Mouse (Mus musculus) heart, embryonic 14.5 days (tissue): Measurements from ENCODE around the gene Ddx6. TPM values are rescaled to one million over a fixed set of nuclear protein-coding genes. Genes with fewer than 3 reads are reported as not detected.
"Not testable (repeated sequence)": the region's sequence is repeated elsewhere in the genome, so short reads cannot be mapped to it uniquely, and the experiment has no call there.

ENCODE experiments used
- ATAC-seq: fragments of 200-750 bp; cut with Nextera tagmentation; 2 replicates; pipeline ENCODE4 v1.8.0; 2017; ENCODE audit warnings: low read depth, moderate TSS enrichment; ENCODE audit not compliant: insufficient number of reproducible peaks, insufficient read depth, low FRiP score
- H3K27ac ChIP-seq, 2 experiments: fragments of 200-500 bp in 1 of 2; fragments of 300-500 bp in 1 of 2; sonication (generic) in 1 of 2; replicated peaks in 1 of 2; 2 replicates each; pipeline ENCODE4 v1.5.1; 2012 to 2014; ENCODE audit warnings: low read depth in 2 of 2, low read length in 2 of 2, control low read depth in 1 of 2, mild to moderate bottlenecking in 1 of 2, mixed read lengths in 1 of 2; ENCODE audit not compliant: control insufficient read depth in 1 of 2, insufficient read depth in 1 of 2
- H3K27me3 ChIP-seq: fragments of 300-500 bp; sonication (generic); 2 replicates; pipeline ENCODE4 v1.6.1; 2014; ENCODE audit warnings: mild to moderate bottlenecking, low read length, control low read depth; ENCODE audit not compliant: control insufficient read depth, insufficient read depth
- H3K36me3 ChIP-seq: fragments of 300-500 bp; sonication (generic); 2 replicates; pipeline ENCODE4 v1.6.1; 2014; ENCODE audit warnings: mild to moderate bottlenecking, control low read depth, low read length, mixed read lengths; ENCODE audit not compliant: control insufficient read depth, insufficient read depth
- H3K4me1 ChIP-seq, 2 experiments: fragments of 200-500 bp in 1 of 2; fragments of 300-500 bp in 1 of 2; sonication (generic) in 1 of 2; 2 replicates each; pipeline ENCODE4 v1.6.1; 2012 to 2014; ENCODE audit warnings: low read length in 2 of 2, control low read depth in 1 of 2, mixed read lengths in 1 of 2; ENCODE audit not compliant: control insufficient read depth in 2 of 2, insufficient read depth in 2 of 2
- H3K4me2 ChIP-seq: fragments of 300-500 bp; sonication (generic); 2 replicates; pipeline ENCODE4 v1.6.1; 2014; ENCODE audit warnings: mild to moderate bottlenecking, low read length
- H3K4me3 ChIP-seq, 2 experiments: fragments of 200-500 bp in 1 of 2; fragments of 300-500 bp in 1 of 2; sonication (generic) in 1 of 2; 2 replicates each; pipeline ENCODE4 v1.5.1; 2012 to 2014; ENCODE audit warnings: low read length in 2 of 2, mild to moderate bottlenecking in 2 of 2, control low read depth in 1 of 2, low read depth in 1 of 2, moderate library complexity in 1 of 2; ENCODE audit not compliant: control insufficient read depth in 1 of 2, insufficient read depth in 1 of 2
- H3K9ac ChIP-seq: fragments of 300-500 bp; sonication (generic); 2 replicates; pipeline ENCODE4 v1.6.1; 2014; ENCODE audit warnings: mild to moderate bottlenecking, low read length
- H3K9me3 ChIP-seq: fragments of 300-500 bp; sonication (generic); 2 replicates; pipeline ENCODE4 v1.6.1; 2016; ENCODE audit warnings: low read length, control low read depth; ENCODE audit not compliant: control insufficient read depth
- WGBS: fragments of 180-500 bp; shearing (Covaris S2); extraction: QIAGEN DNeasy Blood & Tissue Kit; methylation state at CpG from one replicate; pipeline ENCODE4 v1.1.7; 2014; 5-methylcytosine and 5-hydroxymethylcytosine counted together
- polyA plus RNA-seq: library from polyadenylated mRNA; unstranded; fragments of >200 nt; fragmentation: Nextera tagmentation; extraction: Ambion mirVana; gene quantifications from 2 replicates; pipeline ENCODE4 v1.2.1, GENCODE M21; 2014

The Ddx6 gene
- polyA plus RNA-seq, 1 experiment from 2014 or later, result 14.9 TPM

DNA sequence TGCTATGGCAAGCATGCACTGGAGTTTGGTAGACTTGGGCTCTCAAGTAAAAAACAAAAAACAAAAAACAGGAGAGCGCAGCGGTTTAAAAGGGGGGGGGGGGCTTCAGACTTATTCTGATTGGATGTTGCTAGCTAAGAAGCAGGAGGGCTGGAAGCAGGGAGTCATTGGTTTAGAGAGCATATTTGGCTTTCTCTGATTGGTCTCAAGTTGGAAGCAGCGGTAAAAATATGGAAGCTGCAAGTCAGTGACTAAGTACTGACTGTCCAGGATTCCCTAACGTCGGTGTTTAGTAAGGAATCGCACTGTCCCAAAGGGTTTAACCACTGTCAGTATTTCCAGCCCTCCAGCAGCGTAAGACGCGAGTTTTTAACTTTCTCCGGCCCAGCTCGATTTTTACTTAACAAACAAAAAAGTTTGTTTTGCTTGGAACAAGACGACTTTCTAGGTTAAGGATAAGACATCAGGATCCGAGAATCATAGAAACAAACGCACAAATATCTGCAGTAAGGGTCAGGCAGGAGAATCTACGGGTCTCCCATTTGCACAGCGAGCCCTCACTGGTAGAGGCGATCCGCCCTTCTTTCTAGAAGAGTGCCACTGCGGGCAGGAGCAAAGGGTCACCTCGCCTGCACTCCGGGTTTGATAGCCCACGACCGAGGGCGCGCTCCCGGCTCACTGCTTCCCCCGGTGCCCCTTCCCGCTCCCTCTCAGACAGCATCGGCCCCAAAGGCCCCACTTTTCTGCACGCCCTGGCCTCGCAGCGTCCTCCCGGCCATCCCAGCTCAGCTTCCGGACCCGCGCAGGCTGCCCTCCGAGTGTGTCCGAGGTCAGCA is 1.0 kb upstream of the Ddx6 start:
- Histone ChIP-seq H3K4me1 (peaks cover 9 to 38% of the 10 kb centered on the region in 2 experiments), H3K9me3 (no peaks in the 10 kb centered on the region), H3K27ac (peak overlapping the region; percentile 96 to 99), H3K27me3 (no peaks in the 10 kb centered on the region), H3K4me3 (peak overlapping the region; percentile 88 to 99), H3K4me2 (peak overlapping the region; percentile 75), H3K36me3 (peaks cover 18% of the 10 kb centered on the region), H3K9ac (peak overlapping the region; percentile 100)
- WGBS, result under 1% methylated on average over 38 of the region's 38 CpGs
- ATAC-seq, result peak; percentile 37

DNA sequence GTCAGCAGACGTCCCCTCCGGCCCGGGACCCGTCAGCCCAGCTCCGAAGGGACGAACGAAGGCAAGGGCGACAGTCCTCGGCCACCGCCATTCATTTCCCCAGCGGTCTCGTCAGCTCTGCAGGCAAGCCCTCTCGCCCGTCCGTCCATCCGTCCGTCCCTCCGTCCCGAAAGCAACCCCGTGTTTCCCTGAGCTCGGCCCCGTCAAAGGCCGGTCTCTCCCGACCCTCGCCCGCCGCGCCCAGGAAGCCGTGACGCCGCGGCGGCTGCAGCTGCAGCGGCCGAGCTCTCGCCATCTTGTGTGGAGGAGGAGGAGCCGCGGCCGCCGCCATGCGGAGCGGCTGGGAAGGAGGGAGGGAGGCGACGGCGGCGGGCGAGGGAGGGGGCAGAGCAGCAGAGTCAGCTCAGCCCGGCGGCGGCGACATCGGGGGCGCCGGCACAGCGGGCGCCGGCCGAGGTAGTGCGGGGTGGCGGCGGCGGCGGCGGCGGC is 358 bp upstream of the Ddx6 start:
- H3K9ac ChIP-seq, result peak overlapping the region; percentile 100
- no peaks in the 10 kb centered on the region for H3K27me3 ChIP-seq
- H3K9me3 ChIP-seq, result no peaks in the 10 kb centered on the region
- peak; percentile 74 for ATAC-seq
- peak overlapping the region; percentile 88 to 99 for H3K4me3 ChIP-seq
- H3K36me3 ChIP-seq, result peaks cover 25% of the 10 kb centered on the region
- peak overlapping the region; percentile 96 to 99 for H3K27ac ChIP-seq
- H3K4me2 ChIP-seq, result peak overlapping the region; percentile 75
- under 1% methylated on average over 34 of the region's 65 CpGs for WGBS
- H3K4me1 ChIP-seq, result peaks cover 4 to 32% of the 10 kb centered on the region in 2 experiments

- Histone ChIP-seq H3K4me1 (peaks cover 2 to 25% of the 10 kb centered on the region in 2 experiments; a peak in 3 of 4 replicates), H3K27me3 (no peaks in the 10 kb centered on the region), H3K4me2 (peak overlapping the region; percentile 75), H3K27ac (peak overlapping the region; percentile 86 to 99), H3K36me3 (peaks cover 39% of the 10 kb centered on the region), H3K9me3 (no peaks in the 10 kb centered on the region), H3K9ac (peak overlapping the region; percentile 100), H3K4me3 (peak overlapping the region; percentile 88 to 99)
- no peak for ATAC-seq
- under 1% methylated on average over 13 of the region's 13 CpGs for WGBS
Observed at GRCm38 (mm10) chr9:44605616-44606165, 999 bp downstream of the Ddx6 start.

DNA sequence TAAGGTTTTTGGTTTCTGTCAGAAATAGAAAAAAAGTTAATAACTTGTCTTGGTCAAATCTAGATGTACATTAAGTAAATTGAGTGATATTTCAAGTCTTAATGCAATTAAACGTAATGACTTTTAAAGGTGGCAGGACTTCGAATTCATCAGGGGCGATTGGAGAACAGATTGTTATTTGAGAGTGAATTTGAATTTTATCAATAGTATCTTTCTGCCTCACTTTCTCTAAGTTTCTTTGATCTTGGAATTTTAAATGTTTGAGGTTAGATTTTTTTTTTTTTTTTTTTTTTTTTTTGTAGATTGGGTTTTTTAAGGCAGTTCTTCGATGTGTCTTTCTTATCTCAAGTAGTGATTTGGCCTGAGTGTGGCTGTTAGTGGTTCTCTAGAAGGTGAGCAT is 2.0 kb downstream of the Ddx6 start:
- peaks cover 48% of the 10 kb centered on the region for H3K36me3 ChIP-seq
- peak overlapping the region; percentile 75 for H3K4me2 ChIP-seq
- peaks cover 2 to 25% of the 10 kb centered on the region in 2 experiments; a peak in 3 of 4 replicates for H3K4me1 ChIP-seq
- peak overlapping the region in 1 of 2 experiments; percentile 99; a peak in 2 of 4 replicates for H3K4me3 ChIP-seq
- WGBS, result 45% methylated on average over 4 of the region's 4 CpGs
- H3K9ac ChIP-seq, result peak overlapping the region; percentile 44; the same call in 1 of the 2 replicates
- no peak for ATAC-seq
- H3K9me3 ChIP-seq, result no peaks in the 10 kb centered on the region
- H3K27ac ChIP-seq, result no peak overlapping the region
- H3K27me3 ChIP-seq, result no peaks in the 10 kb centered on the region

- H3K9me3 ChIP-seq, result no peaks in the 10 kb centered on the region
- H3K36me3 ChIP-seq, result peaks cover 55% of the 10 kb centered on the region
- no peaks in the 10 kb centered on the region for H3K27me3 ChIP-seq
- 36% methylated on average over 4 of the region's 4 CpGs for WGBS
- no peak overlapping the region for H3K27ac ChIP-seq
- peak overlapping the region; percentile 44; the same call in 1 of the 2 replicates for H3K9ac ChIP-seq
- no peak for ATAC-seq
- H3K4me3 ChIP-seq, result peak overlapping the region in 1 of 2 experiments; percentile 99; a peak in 1 of 4 replicates
- H3K4me1 ChIP-seq, result peaks cover 2 to 25% of the 10 kb centered on the region in 2 experiments; a peak in 3 of 4 replicates
- peak overlapping the region; percentile 75 for H3K4me2 ChIP-seq
Observed at GRCm38 (mm10) chr9:44607306-44607705, 2.6 kb downstream of the Ddx6 start.

- H3K27me3 ChIP-seq, result no peaks in the 10 kb centered on the region
- H3K9ac ChIP-seq, result no peak overlapping the region
- no peak overlapping the region for H3K4me3 ChIP-seq
- peaks cover 85% of the 10 kb centered on the region for H3K36me3 ChIP-seq
- H3K4me1 ChIP-seq, result peaks cover 0 to 19% of the 10 kb centered on the region in 2 experiments; a peak in 3 of 4 replicates
- WGBS, result 98% methylated on average over 25 of the region's 25 CpGs
- no peak overlapping the region for H3K4me2 ChIP-seq
- H3K9me3 ChIP-seq, result no peaks in the 10 kb centered on the region
- no peak overlapping the region for H3K27ac ChIP-seq
- ATAC-seq, result no peak
Observed at GRCm38 (mm10) chr9:44610371-44610770, 5.7 kb downstream of the Ddx6 start.

- H3K4me1 ChIP-seq, ATAC-seq, H3K4me3 ChIP-seq, H3K27ac ChIP-seq, H3K4me2 ChIP-seq, H3K9ac ChIP-seq, H3K27me3 ChIP-seq, H3K9me3 ChIP-seq: not testable (repeated sequence)
- no CpG with 5 or more reads among the region's 1 CpGs for WGBS
- H3K36me3 ChIP-seq, result peaks cover 100% of the 10 kb centered on the region
Observed at GRCm38 (mm10) chr9:44613081-44613480, 8.4 kb downstream of the Ddx6 start.
